Mouse (Mus musculus) urinary bladder, adult 18-20 months (tissue): Measurements from ENCODE around the gene Hoxb13.

Experiments used
- DNase-seq, 2 experiments: peaks; one replicate each; pipeline ENCODE4 v3.0.0; 2022; ENCODE audit warnings: low spot score in 2 of 2, mixed read lengths in 2 of 2

The Hoxb13 gene

GRCm38 (mm10) chr11:96189810-96190522 lies 4.2 kb upstream of the Hoxb13 start:
- no peak for DNase-seq

GRCm38 (mm10) chr11:96191132-96191531 lies 3.0 kb upstream of the Hoxb13 start:
- DNase-seq: no peak

GRCm38 (mm10) chr11:96194401-96194710 lies 240 bp downstream of the Hoxb13 start:
- DNase-seq: no peak

GRCm38 (mm10) chr11:96194961-96195640 lies 985 bp downstream of the Hoxb13 start:
- no peak for DNase-seq

- DNase-seq: no peak
These were observed 1.7 kb downstream of the Hoxb13 start for GRCm38 (mm10) chr11:96195769-96196280.

GRCm38 (mm10) chr11:96198642-96199041 lies 4.5 kb downstream of the Hoxb13 start:
- no peak for DNase-seq

- no peak for DNase-seq
These were observed 5.3 kb downstream of the Hoxb13 start for GRCm38 (mm10) chr11:96199181-96200086.

- DNase-seq: no peak
These were observed 6.1 kb downstream of the Hoxb13 start for GRCm38 (mm10) chr11:96200183-96200655.

GRCm38 (mm10) chr11:96201741-96202140 lies 7.6 kb downstream of the Hoxb13 start:
- no peak for DNase-seq

- no peak for DNase-seq
These were observed 8.4 kb downstream of the Hoxb13 start for GRCm38 (mm10) chr11:96202401-96203081.

- DNase-seq: peak in 1 of 2 experiments; percentile 23
These were observed 9.2 kb downstream of the Hoxb13 start for GRCm38 (mm10) chr11:96203182-96203788.

GRCm38 (mm10) chr11:96203789-96204186 lies 9.7 kb downstream of the Hoxb13 start:
- DNase-seq: peak in 1 of 2 experiments; percentile 16

- DNase-seq: no peak
These were observed 10.2 kb downstream of the Hoxb13 start for GRCm38 (mm10) chr11:96204351-96204750.

- no peak for DNase-seq
These were observed 11.5 kb downstream of the Hoxb13 start for GRCm38 (mm10) chr11:96205426-96206131.

- DNase-seq: no peak
These were observed 29.7 kb downstream of the Hoxb13 start for GRCm38 (mm10) chr11:96223813-96224212.

- no peak for DNase-seq
These were observed 33.6 kb downstream of the Hoxb13 start for GRCm38 (mm10) chr11:96227676-96228075.

GRCm38 (mm10) chr11:96234906-96235305 lies 40.8 kb downstream of the Hoxb13 start:
- peak in 1 of 2 experiments; percentile 33 for DNase-seq

GRCm38 (mm10) chr11:96240211-96240610 lies 46.1 kb downstream of the Hoxb13 start:
- peak in 1 of 2 experiments; percentile 40 for DNase-seq
